Mouse (Mus musculus) embryonic fibroblast, embryonic 13.5 days (primary cell): ENCODE measurements around the gene Cage1.

ENCODE experiments used
- CTCF ChIP-seq: IDR thresholded peaks from 2 replicates; pipeline ENCODE4 v1.5.1; 2011; ENCODE audit warnings: mild to moderate bottlenecking, control low read depth, low read length, moderate library complexity, borderline replicate concordance; ENCODE audit not compliant: insufficient read depth
- POLR2A ChIP-seq: IDR thresholded peaks from 2 replicates; pipeline ENCODE4 v1.6.1; 2011; ENCODE audit warnings: low read depth, mild to moderate bottlenecking, control low read depth, low read length, moderate library complexity

DNA sequence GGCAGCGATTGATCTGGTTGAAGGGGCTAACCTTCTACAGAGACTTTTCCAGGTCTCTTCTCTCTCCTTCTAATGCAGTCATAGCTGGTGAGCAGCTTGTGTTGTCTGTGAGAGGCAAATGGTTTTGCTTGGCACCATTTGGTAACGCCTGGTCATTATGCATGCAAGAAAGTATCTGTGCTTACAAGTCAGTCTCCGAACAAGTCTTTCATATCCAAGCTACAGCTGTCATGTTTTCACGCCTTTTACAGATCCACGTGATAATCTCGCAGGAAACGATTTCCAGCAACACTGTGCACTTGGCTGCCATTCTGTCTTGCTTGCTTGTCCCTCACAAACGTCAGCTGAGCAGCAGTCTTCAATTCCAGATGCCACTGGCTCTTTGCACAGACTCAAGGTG lies 66.9 kb downstream of the Cage1 start:
- TF ChIP-seq CTCF (no peak), POLR2A (no peak)
